Mouse (Mus musculus): ENCODE data around the gene Zfp687. TPM values are rescaled to one million over a fixed set of nuclear protein-coding genes. Genes with fewer than 3 reads are reported as not detected.

Zfp687 gene
- total RNA-seq, 4 experiments from 2014 or later = 33.8 to 57.6 (median 46.8) TPM

- DNase-seq = peak; percentile 95
Observed at GRCm38 (mm10) chr3:95015891-95016531, 763 bp upstream of the Zfp687 start.

GRCm38 (mm10) chr3:95014428-95015151 is 658 bp downstream of the Zfp687 start:
- peak; percentile 67 for DNase-seq

- no peak for DNase-seq
Observed at GRCm38 (mm10) chr3:95013699-95014427, 1.4 kb downstream of the Zfp687 start.

GRCm38 (mm10) chr3:95012982-95013381 is 2.3 kb downstream of the Zfp687 start:
- DNase-seq = no peak

GRCm38 (mm10) chr3:95010396-95010795 is 4.9 kb downstream of the Zfp687 start:
- no peak for DNase-seq

GRCm38 (mm10) chr3:95007706-95008105 is 7.5 kb downstream of the Zfp687 start:
- DNase-seq = peak; percentile 64

- no peak for DNase-seq
Observed at GRCm38 (mm10) chr3:95005651-95006050, 9.6 kb downstream of the Zfp687 start.

- no peak for DNase-seq
Observed at GRCm38 (mm10) chr3:95003273-95003672, 12.0 kb downstream of the Zfp687 start.

GRCm38 (mm10) chr3:95002569-95002968 is 12.7 kb downstream of the Zfp687 start:
- DNase-seq = no peak

GRCm38 (mm10) chr3:94996946-94997345 is 18.3 kb downstream of the Zfp687 start:
- DNase-seq = no peak

- no peak for DNase-seq
Observed at GRCm38 (mm10) chr3:94989159-94989761, 26.0 kb downstream of the Zfp687 start.

GRCm38 (mm10) chr3:94987578-94987977 is 27.7 kb downstream of the Zfp687 start:
- DNase-seq = peak; percentile 80

GRCm38 (mm10) chr3:94985513-94985912 is 29.7 kb downstream of the Zfp687 start:
- DNase-seq = no peak

- DNase-seq = no peak
Observed at GRCm38 (mm10) chr3:94984312-94984711, 30.9 kb downstream of the Zfp687 start.

GRCm38 (mm10) chr3:94974528-94975422 is 40.5 kb downstream of the Zfp687 start, which contains the start of gene Pi4kb:
Gene Pi4kb, plus strand, starts transcription at chr3:94974731.
- DNase-seq = peak; percentile 76

GRCm38 (mm10) chr3:94974026-94974527 is 41.2 kb downstream of the Zfp687 start:
- DNase-seq = no peak

- DNase-seq = no peak
Observed at GRCm38 (mm10) chr3:94973620-94974019, 41.6 kb downstream of the Zfp687 start.

- DNase-seq = no peak
Observed at GRCm38 (mm10) chr3:94972552-94972951, 42.7 kb downstream of the Zfp687 start.

- DNase-seq = no peak
Observed at GRCm38 (mm10) chr3:94965878-94966277, 49.4 kb downstream of the Zfp687 start.

- DNase-seq = no peak
Observed at GRCm38 (mm10) chr3:94964989-94965388, 50.3 kb downstream of the Zfp687 start.

GRCm38 (mm10) chr3:94960322-94960721 is 54.9 kb downstream of the Zfp687 start:
- no peak for DNase-seq

GRCm38 (mm10) chr3:94959871-94960270 is 55.4 kb downstream of the Zfp687 start:
- no peak for DNase-seq

All from adrenal gland, adult 8-10 months (tissue).